Mouse (Mus musculus): ENCODE data around the gene Trappc1. TPM values are rescaled to one million over a fixed set of nuclear protein-coding genes. Genes with fewer than 3 reads are reported as not detected.
"Not testable (repeated sequence)": the region's sequence is repeated elsewhere in the genome, so short reads cannot be mapped to it uniquely, and the experiment has no call there.

Gene Trappc1
- polyA plus RNA-seq, 1 experiment from 2014 or later: 109 TPM

DNA sequence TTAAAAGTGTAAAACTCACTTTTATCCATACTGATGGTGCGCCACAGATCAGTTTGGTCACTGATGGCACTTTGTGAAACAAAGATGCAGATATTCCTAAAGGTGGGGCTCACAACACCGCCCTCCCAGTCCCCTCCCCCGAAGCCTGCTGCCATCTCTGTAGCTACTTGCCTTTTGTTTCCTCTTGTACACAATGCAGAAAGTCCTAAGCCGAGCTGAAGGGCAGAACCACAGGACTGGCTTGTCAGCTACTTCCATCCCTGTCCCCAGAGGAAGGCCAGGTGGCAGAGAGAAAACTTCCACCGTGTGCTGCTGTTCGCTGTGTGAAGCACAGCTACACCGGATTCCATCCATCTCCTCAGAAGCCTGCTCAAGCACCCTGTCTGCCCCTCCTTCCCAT, 25.5 kb upstream of the Trappc1 start:
- H3K36me3 ChIP-seq (ENCODE audit: insufficient read depth, low read length): no peaks in the 10 kb centered on the region
- no peaks in the 10 kb centered on the region for H3K9me3 ChIP-seq (ENCODE audit: low read length)
- no peaks in the 10 kb centered on the region for H3K4me1 ChIP-seq (ENCODE audit: insufficient read depth, low read depth, low read length)
- no peak overlapping the region for H3K4me2 ChIP-seq (replicated peaks; ENCODE audit: low read depth, low read length)
- no peak overlapping the region for H3K27ac ChIP-seq (ENCODE audit: low read length)
- TF ChIP-seq EP300 (IDR thresholded peaks at IDR 0.05): no peak
- no peak for TF ChIP-seq CTCF (IDR thresholded peaks at IDR 0.05)
- no peak for DNase-seq (ENCODE audit: low spot score)
- no peaks in the 10 kb centered on the region for H3K27me3 ChIP-seq (replicated peaks; ENCODE audit: insufficient read depth, low read length)
- no peak overlapping the region for H3K9ac ChIP-seq (replicated peaks; ENCODE audit: low read depth)
- H3K4me3 ChIP-seq (ENCODE audit: low read depth, low read length): no peak overlapping the region
- WGBS: 74% methylated on average over 7 of the region's 7 CpGs
- ATAC-seq: no peak

DNA sequence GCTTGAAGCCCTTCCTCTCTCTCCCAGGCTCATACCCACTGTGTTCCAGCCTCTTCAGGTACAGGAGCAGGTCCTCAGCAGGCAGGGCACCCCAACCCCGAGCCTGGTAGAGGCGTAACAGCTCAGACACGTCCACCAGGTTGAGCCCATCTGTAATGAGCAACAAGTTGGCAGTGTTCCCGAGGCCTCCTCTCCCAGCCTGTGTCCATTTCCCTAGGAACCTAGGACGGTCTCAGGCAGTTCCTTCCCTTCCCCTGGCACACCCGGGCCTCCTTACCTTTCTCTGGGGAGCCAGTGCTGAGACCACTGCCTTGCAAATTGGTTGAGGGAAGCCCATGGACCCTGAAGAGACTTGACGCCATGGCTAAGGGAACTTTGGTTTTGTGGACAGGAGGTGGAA, 21.0 kb upstream of the Trappc1 start:
- WGBS: 77% methylated on average over 7 of the region's 7 CpGs
- H3K27me3 ChIP-seq (replicated peaks; ENCODE audit: insufficient read depth, low read length): no peaks in the 10 kb centered on the region
- no peak overlapping the region for H3K27ac ChIP-seq (ENCODE audit: low read length)
- no peaks in the 10 kb centered on the region for H3K4me1 ChIP-seq (ENCODE audit: insufficient read depth, low read depth, low read length)
- no peak overlapping the region for H3K4me2 ChIP-seq (replicated peaks; ENCODE audit: low read depth, low read length)
- ATAC-seq (no peak), DNase-seq (ENCODE audit: low spot score) (no peak)
- H3K4me3 ChIP-seq (ENCODE audit: low read depth, low read length): no peak overlapping the region
- TF ChIP-seq EP300 (IDR thresholded peaks at IDR 0.05): no peak
- TF ChIP-seq CTCF (IDR thresholded peaks at IDR 0.05): no peak
- H3K36me3 ChIP-seq (ENCODE audit: insufficient read depth, low read length): no peaks in the 10 kb centered on the region
- no peaks in the 10 kb centered on the region for H3K9me3 ChIP-seq (ENCODE audit: low read length)
- no peak overlapping the region for H3K9ac ChIP-seq (replicated peaks; ENCODE audit: low read depth)

DNA sequence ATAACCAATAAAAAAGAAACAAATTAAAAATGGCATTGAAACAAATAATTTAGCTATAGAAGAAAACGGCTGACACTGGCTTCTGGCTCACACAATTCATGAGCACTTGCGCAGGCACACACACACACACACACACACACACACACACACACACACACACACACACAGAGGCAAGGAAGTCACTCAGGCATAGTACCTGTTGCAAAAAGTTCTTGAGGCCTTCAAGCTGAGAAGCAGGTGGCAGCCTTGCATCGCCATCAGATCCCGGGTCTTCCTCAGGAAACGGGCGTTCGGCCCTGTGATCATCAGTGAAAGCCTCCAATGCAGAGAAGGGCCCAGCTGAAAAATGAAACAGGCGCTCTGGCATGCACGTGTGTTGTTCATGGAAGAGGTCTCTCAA, 18.5 kb upstream of the Trappc1 start:
- no peak for ATAC-seq
- WGBS: 84% methylated on average over 9 of the region's 9 CpGs
- Histone ChIP-seq H3K4me3 (ENCODE audit: low read depth, low read length) (no peak overlapping the region), H3K27ac (ENCODE audit: low read length) (no peak overlapping the region), H3K9me3 (ENCODE audit: low read length) (no peaks in the 10 kb centered on the region), H3K4me2 (replicated peaks; ENCODE audit: low read depth, low read length) (no peak overlapping the region), H3K36me3 (ENCODE audit: insufficient read depth, low read length) (no peaks in the 10 kb centered on the region), H3K9ac (replicated peaks; ENCODE audit: low read depth) (no peak overlapping the region), H3K27me3 (replicated peaks; ENCODE audit: insufficient read depth, low read length) (no peaks in the 10 kb centered on the region), H3K4me1 (ENCODE audit: insufficient read depth, low read depth, low read length) (no peaks in the 10 kb centered on the region)
- no peak for DNase-seq (ENCODE audit: low spot score)
- TF ChIP-seq CTCF (IDR thresholded peaks at IDR 0.05) (no peak), EP300 (IDR thresholded peaks at IDR 0.05) (no peak)

DNA sequence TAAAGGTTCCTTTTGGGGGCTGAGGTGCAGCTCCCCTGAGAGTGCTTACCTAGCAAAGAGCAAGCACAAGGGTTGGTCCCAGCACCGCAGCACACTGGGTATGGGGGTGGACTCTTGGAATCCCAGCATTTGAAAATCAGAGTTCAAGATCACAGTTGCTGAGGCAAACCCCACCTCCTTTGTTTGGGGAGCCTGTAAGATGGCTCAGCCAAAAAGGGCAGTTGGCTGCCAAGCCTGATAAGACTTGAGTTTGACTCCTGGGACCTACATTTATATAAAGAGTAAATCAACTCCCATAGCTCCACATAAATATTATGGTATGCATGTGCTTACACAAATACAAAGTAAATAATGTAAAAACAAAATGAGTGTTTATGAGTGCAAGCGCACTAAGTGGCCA, 17.7 kb upstream of the Trappc1 start:
- Histone ChIP-seq H3K4me3 (ENCODE audit: low read depth, low read length) (no peak overlapping the region), H3K4me2 (replicated peaks; ENCODE audit: low read depth, low read length) (no peak overlapping the region), H3K9me3 (ENCODE audit: low read length) (no peaks in the 10 kb centered on the region), H3K9ac (replicated peaks; ENCODE audit: low read depth) (no peak overlapping the region), H3K4me1 (ENCODE audit: insufficient read depth, low read depth, low read length) (no peaks in the 10 kb centered on the region), H3K27me3 (replicated peaks; ENCODE audit: insufficient read depth, low read length) (no peaks in the 10 kb centered on the region), H3K36me3 (ENCODE audit: insufficient read depth, low read length) (no peaks in the 10 kb centered on the region), H3K27ac (ENCODE audit: low read length) (no peak overlapping the region)
- DNase-seq (ENCODE audit: low spot score): no peak
- WGBS: 98% methylated on average over 2 of the region's 2 CpGs
- TF ChIP-seq EP300 (IDR thresholded peaks at IDR 0.05) (no peak), CTCF (IDR thresholded peaks at IDR 0.05) (no peak)
- no peak for ATAC-seq

DNA sequence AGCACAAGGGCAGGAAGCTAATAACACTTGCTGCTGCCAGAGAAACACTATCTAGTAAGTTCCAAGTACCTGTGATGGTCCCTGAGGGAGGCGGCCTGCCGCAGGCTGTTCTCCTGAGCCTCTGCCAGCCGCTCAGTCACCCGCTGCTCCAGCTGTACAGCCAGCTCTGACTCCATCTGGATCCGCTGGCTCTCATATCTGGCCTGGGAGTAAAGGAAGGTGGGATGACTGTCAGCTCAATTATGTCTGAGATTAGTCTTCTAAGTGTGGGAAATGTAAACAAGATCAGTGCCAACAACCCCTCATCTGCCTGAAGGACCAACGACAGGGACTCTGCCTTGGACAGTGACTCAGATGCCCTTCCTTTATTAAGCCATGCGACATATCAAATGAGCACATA, 12.5 kb upstream of the Trappc1 start:
- H3K4me1 ChIP-seq (ENCODE audit: insufficient read depth, low read depth, low read length): no peaks in the 10 kb centered on the region
- H3K36me3 ChIP-seq (ENCODE audit: insufficient read depth, low read length): no peaks in the 10 kb centered on the region
- TF ChIP-seq CTCF (IDR thresholded peaks at IDR 0.05): no peak
- TF ChIP-seq EP300 (IDR thresholded peaks at IDR 0.05): no peak
- H3K27me3 ChIP-seq (replicated peaks; ENCODE audit: insufficient read depth, low read length): no peaks in the 10 kb centered on the region
- no peak overlapping the region for H3K9ac ChIP-seq (replicated peaks; ENCODE audit: low read depth)
- no peak overlapping the region for H3K4me3 ChIP-seq (ENCODE audit: low read depth, low read length)
- DNase-seq (ENCODE audit: low spot score): no peak
- WGBS: 81% methylated on average over 7 of the region's 7 CpGs
- no peaks in the 10 kb centered on the region for H3K9me3 ChIP-seq (ENCODE audit: low read length)
- no peak overlapping the region for H3K4me2 ChIP-seq (replicated peaks; ENCODE audit: low read depth, low read length)
- no peak for ATAC-seq
- H3K27ac ChIP-seq (ENCODE audit: low read length): no peak overlapping the region

DNA sequence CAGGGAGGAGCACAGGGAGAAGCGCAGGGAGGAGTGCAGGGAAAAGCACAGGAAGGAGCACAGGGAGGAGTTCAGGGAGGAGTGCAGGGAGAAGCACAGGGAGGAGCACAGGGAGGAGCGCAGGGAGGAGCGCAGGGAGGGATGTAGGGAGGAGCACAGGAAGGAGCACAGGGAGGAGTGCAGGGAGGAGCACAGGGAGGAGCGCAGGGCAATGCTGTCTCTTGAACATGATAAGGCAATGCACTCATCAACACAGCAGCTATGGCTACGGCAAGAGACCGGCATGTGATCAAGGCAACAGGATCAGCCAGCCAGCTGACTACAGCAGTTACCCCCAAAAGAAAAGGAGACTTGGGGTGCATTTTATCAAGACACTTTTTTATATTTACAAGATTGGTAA, 7.4 kb upstream of the Trappc1 start:
- Histone ChIP-seq H3K36me3 (ENCODE audit: insufficient read depth, low read length) (no peaks in the 10 kb centered on the region), H3K4me2 (replicated peaks; ENCODE audit: low read depth, low read length) (no peak overlapping the region), H3K4me3 (ENCODE audit: low read depth, low read length) (no peak overlapping the region), H3K27me3 (replicated peaks; ENCODE audit: insufficient read depth, low read length) (no peaks in the 10 kb centered on the region), H3K4me1 (ENCODE audit: insufficient read depth, low read depth, low read length) (no peaks in the 10 kb centered on the region), H3K9me3 (ENCODE audit: low read length) (no peaks in the 10 kb centered on the region), H3K9ac (replicated peaks; ENCODE audit: low read depth) (no peak overlapping the region), H3K27ac (ENCODE audit: low read length) (no peak overlapping the region)
- ATAC-seq: no peak
- WGBS: 95% methylated on average over 6 of the region's 6 CpGs
- no peak for TF ChIP-seq EP300 (IDR thresholded peaks at IDR 0.05)
- no peak for TF ChIP-seq CTCF (IDR thresholded peaks at IDR 0.05)
- DNase-seq (ENCODE audit: low spot score): no peak

DNA sequence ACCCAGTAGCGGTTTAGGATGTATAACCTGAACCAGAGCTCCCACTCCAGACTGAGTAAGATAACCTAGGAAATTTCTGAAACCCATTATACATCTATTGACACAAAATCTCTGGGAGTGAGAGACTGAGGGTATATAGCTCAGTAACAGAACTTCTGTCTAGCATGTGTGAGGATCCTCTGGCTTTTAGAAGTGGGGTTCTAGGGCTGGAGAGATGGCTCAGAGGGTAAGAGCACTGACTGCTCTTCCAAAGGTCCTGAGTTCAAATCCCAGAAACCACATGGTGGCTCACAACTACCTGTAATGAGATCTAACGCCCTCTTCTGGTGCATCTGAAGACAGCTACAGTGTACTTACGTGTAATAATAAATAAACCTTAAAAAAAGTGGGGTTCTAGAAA, 5.8 kb upstream of the Trappc1 start:
- not testable (repeated sequence) for ATAC-seq

More for the DNA sequence above, 5.8 kb upstream of the Trappc1 start:
- not testable (repeated sequence) for H3K9me3 ChIP-seq (ENCODE audit: low read length); H3K4me2 ChIP-seq (replicated peaks; ENCODE audit: low read depth, low read length); H3K27ac ChIP-seq (ENCODE audit: low read length); DNase-seq (ENCODE audit: low spot score); H3K36me3 ChIP-seq (ENCODE audit: insufficient read depth, low read length); H3K9ac ChIP-seq (replicated peaks; ENCODE audit: low read depth); H3K4me1 ChIP-seq (ENCODE audit: insufficient read depth, low read depth, low read length); H3K27me3 ChIP-seq (replicated peaks; ENCODE audit: insufficient read depth, low read length); H3K4me3 ChIP-seq (ENCODE audit: low read depth, low read length)
- WGBS: 89% methylated on average over 3 of the region's 3 CpGs
